Mouse (Mus musculus) lung, adult 2 months (tissue): ENCODE data around the gene C1qtnf9.

Experiments used
- CTCF ChIP-seq: fragments of 200-500 bp; IDR thresholded peaks from 2 replicates; pipeline ENCODE4 v1.5.1; 2011; ENCODE audit warnings: mild to moderate bottlenecking, low read length, control low read depth; ENCODE audit not compliant: insufficient read depth
- POLR2A ChIP-seq: fragments of 200-500 bp; IDR thresholded peaks from 2 replicates; pipeline ENCODE4 v1.6.1; 2011; ENCODE audit warnings: low read depth, mild to moderate bottlenecking, control low read depth, low read length, borderline replicate concordance; ENCODE audit errors: extremely low read depth

- TF ChIP-seq POLR2A (no peak), CTCF (no peak)
These were observed 11.3 kb downstream of the C1qtnf9 start for GRCm38 (mm10) chr14:60779198-60779597.
